Mouse (Mus musculus): ENCODE measurements around the gene Nup98. TPM values are rescaled to one million over a fixed set of nuclear protein-coding genes. Genes with fewer than 3 reads are reported as not detected.

Gene Nup98
- total and polyA plus RNA-seq, 3 experiments: 25.9 to 195 (median 45.2) TPM

DNA sequence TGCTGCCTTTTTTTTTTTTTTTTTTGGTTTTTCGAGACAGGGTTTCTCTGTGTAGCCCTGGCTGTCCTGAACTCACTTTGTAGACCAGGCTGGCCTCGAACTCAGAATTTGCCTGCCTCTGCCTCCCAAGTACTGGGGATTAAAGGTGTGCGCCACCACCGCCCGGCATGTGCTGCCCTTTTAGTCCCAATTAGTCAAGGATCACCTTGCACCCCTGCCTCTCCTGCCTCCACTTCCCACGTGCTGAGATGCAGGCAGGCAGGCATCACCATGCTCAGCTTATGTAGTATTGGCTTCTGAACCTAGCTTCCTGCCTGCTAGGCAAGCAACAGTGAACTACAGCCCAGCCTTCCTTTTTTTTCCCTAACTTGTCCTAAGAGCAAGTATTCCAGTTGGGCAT lies 92.6 kb downstream of the Nup98 start:
- peaks cover 0 to 10% of the 10 kb centered on the region in 2 experiments; a peak in 2 of 4 replicates for H3K36me3 ChIP-seq (ENCODE audit: control insufficient read depth in 1 of 2, insufficient read depth in 2 of 2, low read length in 2 of 2)
- H3K79me2 ChIP-seq (ENCODE audit: control insufficient read depth, insufficient read depth, low read length, poor library complexity): no peaks in the 10 kb centered on the region
- H3K4me1 ChIP-seq (ENCODE audit: control insufficient read depth in 1 of 2, insufficient read depth in 2 of 2, low read length in 2 of 2): no peaks in the 10 kb centered on the region
- DNase-seq (ENCODE audit: low read depth, low spot score): no peak
- no peak overlapping the region for H3K4me3 ChIP-seq (ENCODE audit: control insufficient read depth in 1 of 2, insufficient read depth in 1 of 2, low read depth in 2 of 2, low read length in 2 of 2)
- H3K27ac ChIP-seq (ENCODE audit: control insufficient read depth, low read depth, low read length): no peak overlapping the region
- H3K9ac ChIP-seq (ENCODE audit: control insufficient read depth, low read depth, low read length, poor library complexity, severe bottlenecking): no peak overlapping the region
- no peaks in the 10 kb centered on the region; a peak in 1 of 4 replicates for H3K27me3 ChIP-seq (ENCODE audit: control insufficient read depth in 1 of 2, insufficient read depth in 2 of 2, low read length in 2 of 2)
- H3K9me3 ChIP-seq (replicated peaks; ENCODE audit: insufficient read depth, low read length): no peaks in the 10 kb centered on the region
- TF ChIP-seq MAX (IDR thresholded peaks at IDR 0.05; ENCODE audit: low read length): no peak
- TF ChIP-seq JUND (IDR thresholded peaks at IDR 0.05; ENCODE audit: low read depth, low read length): no peak
- TF ChIP-seq TCF12 (IDR thresholded peaks at IDR 0.05; ENCODE audit: low read depth, low read length): no peak
- no peak for TF ChIP-seq MAZ (IDR thresholded peaks at IDR 0.05; ENCODE audit: low read depth, low read length)
- TF ChIP-seq NELFE (IDR thresholded peaks at IDR 0.05; ENCODE audit: low read depth, low read length): no peak
- no peak for TF ChIP-seq MYB (IDR thresholded peaks at IDR 0.05; ENCODE audit: low read depth, low read length)
- TF ChIP-seq MXI1 (IDR thresholded peaks at IDR 0.05; ENCODE audit: low read depth, low read length): no peak
- TF ChIP-seq POLR2AphosphoS5 (IDR thresholded peaks at IDR 0.05; ENCODE audit: borderline replicate concordance, low read depth, low read length): no peak

DNA sequence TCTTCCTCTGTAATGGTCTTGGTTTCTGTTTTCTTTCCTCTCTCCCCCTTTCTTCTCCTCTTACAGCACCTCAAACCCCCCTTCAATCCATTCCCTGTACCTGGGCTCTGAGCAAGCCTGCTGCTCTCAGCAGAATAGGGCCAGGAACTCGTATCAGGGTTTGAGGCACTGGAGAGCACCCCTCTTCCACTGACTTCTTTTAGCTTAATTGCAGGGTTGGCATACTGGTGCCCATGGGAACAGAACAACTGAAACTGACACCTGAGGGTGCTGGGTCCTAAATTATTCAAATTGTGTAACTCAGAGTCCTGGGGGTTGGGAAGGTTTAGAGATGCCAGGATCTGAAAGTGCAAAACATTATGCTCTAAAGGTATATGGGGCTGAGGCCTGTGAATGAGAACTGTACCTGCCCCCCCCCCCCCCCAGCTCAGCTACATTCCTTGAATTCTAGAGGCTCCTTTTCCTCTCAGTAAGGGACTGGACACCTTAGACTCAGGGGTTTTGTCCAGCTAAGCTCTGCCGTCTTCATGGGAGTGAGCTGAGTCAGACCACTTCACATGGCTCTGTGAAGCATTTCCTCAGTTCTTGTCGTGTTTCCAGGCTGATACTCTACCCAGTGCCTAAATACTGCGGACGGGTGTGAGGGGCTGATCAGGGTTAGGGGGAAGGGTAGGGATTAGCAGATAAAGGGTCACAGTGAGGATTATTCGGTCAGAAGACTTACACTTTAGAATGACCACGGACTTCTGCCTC lies 93.2 kb downstream of the Nup98 start, which contains the start of gene Chrna10:
TSS of gene Chrna10 (minus strand) at position 250 of the 753 bp plus-strand sequence.
- H3K79me2 ChIP-seq (ENCODE audit: control insufficient read depth, insufficient read depth, low read length, poor library complexity): no peaks in the 10 kb centered on the region
- H3K36me3 ChIP-seq (ENCODE audit: control insufficient read depth in 1 of 2, insufficient read depth in 2 of 2, low read length in 2 of 2): peaks cover 0 to 9% of the 10 kb centered on the region in 2 experiments; a peak in 2 of 4 replicates
- TF ChIP-seq POLR2AphosphoS5 (IDR thresholded peaks at IDR 0.05; ENCODE audit: borderline replicate concordance, low read depth, low read length) (no peak), ZKSCAN1 (IDR thresholded peaks at IDR 0.05; ENCODE audit: low read depth, low read length) (no peak), MAFK (IDR thresholded peaks at IDR 0.05; ENCODE audit: borderline replicate concordance, low read depth, low read length) (no peak)
- H3K4me1 ChIP-seq (ENCODE audit: control insufficient read depth in 1 of 2, insufficient read depth in 2 of 2, low read length in 2 of 2): no peaks in the 10 kb centered on the region
- no peaks in the 10 kb centered on the region for H3K9me3 ChIP-seq (replicated peaks; ENCODE audit: insufficient read depth, low read length)
- no peaks in the 10 kb centered on the region; a peak in 1 of 4 replicates for H3K27me3 ChIP-seq (ENCODE audit: control insufficient read depth in 1 of 2, insufficient read depth in 2 of 2, low read length in 2 of 2)
- H3K4me3 ChIP-seq (ENCODE audit: control insufficient read depth in 1 of 2, insufficient read depth in 1 of 2, low read depth in 2 of 2, low read length in 2 of 2): no peak within 1 kb of the TSS
- H3K9ac ChIP-seq (ENCODE audit: control insufficient read depth, low read depth, low read length, poor library complexity, severe bottlenecking): no peak within 1 kb of the TSS
- no peak within 1 kb of the TSS for H3K27ac ChIP-seq (ENCODE audit: control insufficient read depth, low read depth, low read length)
- no peak for DNase-seq (ENCODE audit: low read depth, low spot score)

DNA sequence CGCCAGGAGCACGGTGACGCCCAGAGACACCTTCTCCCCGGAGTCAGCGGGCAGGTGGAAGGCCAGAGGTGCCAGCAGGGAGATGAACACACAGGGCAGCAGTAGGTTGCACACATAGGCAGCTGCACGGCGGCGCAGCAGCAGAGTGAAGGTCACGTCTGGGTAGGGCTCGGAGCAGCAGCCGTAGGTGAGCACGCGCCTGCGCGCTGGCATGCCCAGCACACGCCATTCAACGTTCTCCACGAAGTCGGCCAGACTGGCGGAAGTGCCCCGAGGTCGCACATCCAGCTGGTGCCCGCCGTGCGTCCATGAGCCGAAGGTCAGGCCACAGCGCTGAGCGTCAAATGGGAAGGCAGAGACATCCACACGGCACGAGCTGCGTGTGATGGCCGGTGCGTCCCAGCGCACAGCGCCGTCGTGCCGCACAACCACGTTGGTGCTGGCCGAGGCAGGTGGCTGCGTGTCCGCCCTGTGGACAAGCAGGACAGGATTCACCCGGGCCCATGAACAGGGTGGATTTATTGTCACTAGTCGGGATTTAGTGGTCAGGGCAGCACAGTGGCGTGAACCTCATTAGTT lies 96.7 kb downstream of the Nup98 start:
- H3K27me3 ChIP-seq (ENCODE audit: control insufficient read depth in 1 of 2, insufficient read depth in 2 of 2, low read length in 2 of 2): peaks cover 0 to 2% of the 10 kb centered on the region in 2 experiments; a peak in 3 of 4 replicates
- H3K79me2 ChIP-seq (ENCODE audit: control insufficient read depth, insufficient read depth, low read length, poor library complexity): no peaks in the 10 kb centered on the region
- DNase-seq (ENCODE audit: low read depth, low spot score): no peak

More for the DNA sequence above, 96.7 kb downstream of the Nup98 start:
- no peaks in the 10 kb centered on the region for H3K4me1 ChIP-seq (ENCODE audit: control insufficient read depth in 1 of 2, insufficient read depth in 2 of 2, low read length in 2 of 2)
- H3K36me3 ChIP-seq (ENCODE audit: control insufficient read depth in 1 of 2, insufficient read depth in 2 of 2, low read length in 2 of 2): no peaks in the 10 kb centered on the region
- TF ChIP-seq EP300 (IDR thresholded peaks at IDR 0.05; ENCODE audit: low read depth in 1 of 2, low read length in 2 of 2): no peak
- no peak for TF ChIP-seq TBP (IDR thresholded peaks at IDR 0.05; ENCODE audit: low read depth, low read length)
- no peak for TF ChIP-seq GABPA (IDR thresholded peaks at IDR 0.05; ENCODE audit: low read depth, low read length)
- no peak for TF ChIP-seq CHD1 (IDR thresholded peaks at IDR 0.05; ENCODE audit: low read depth, low read length)
- no peak for TF ChIP-seq BHLHE40 (IDR thresholded peaks at IDR 0.05; ENCODE audit: borderline replicate concordance, low read depth, low read length)
- TF ChIP-seq MAX (IDR thresholded peaks at IDR 0.05; ENCODE audit: low read length): no peak
- H3K27ac ChIP-seq (ENCODE audit: control insufficient read depth, low read depth, low read length): no peak overlapping the region
- no peak overlapping the region for H3K4me3 ChIP-seq (ENCODE audit: control insufficient read depth in 1 of 2, insufficient read depth in 1 of 2, low read depth in 2 of 2, low read length in 2 of 2)
- no peak overlapping the region for H3K9ac ChIP-seq (ENCODE audit: control insufficient read depth, low read depth, low read length, poor library complexity, severe bottlenecking)
- no peaks in the 10 kb centered on the region for H3K9me3 ChIP-seq (replicated peaks; ENCODE audit: insufficient read depth, low read length)

All from MEL (cell line).